Mouse (Mus musculus) gastrocnemius, postnatal 36 days (tissue): Measurements from ENCODE around the gene Stxbp2. TPM values are rescaled to one million over a fixed set of nuclear protein-coding genes. Genes with fewer than 3 reads are reported as not detected.
"Not testable (repeated sequence)": the region's sequence is repeated elsewhere in the genome, so short reads cannot be mapped to it uniquely, and the experiment has no call there.

Experiments used
- DNase-seq, 2 experiments: peaks; one replicate each; pipeline ENCODE4 v3.0.0; 2022
- intact Hi-C: fragments of 180-260 bp; cut with DNase I; formaldehyde crosslinking; loops from one replicate; pipeline ENCODE4 v1.15.1; 2025
- long read RNA-seq, 2 experiments: library from polyadenylated mRNA; stranded (forward); transcript quantifications; one replicate each; pipeline ENCODE4 v2.0.0; 2021
- total RNA-seq, 2 experiments: library from RNA; stranded (reverse); gene quantifications; 2 replicates each; pipeline ENCODE4 v1.2.3; 2021

Stxbp2 gene
- 1 to 10 TPM; 2.4 to 3.0 TPM for total RNA-seq
- long read RNA-seq, experiment 1, partial matches to known transcripts: 0 of 5 reads
- long read RNA-seq, experiment 1, other reads (novel, unspliced or antisense): 5 of 5 reads
- long read RNA-seq, experiment 2, partial matches to known transcripts: 0 of 2 reads
- long read RNA-seq, experiment 2, other reads (novel, unspliced or antisense): 2 of 2 reads

DNA sequence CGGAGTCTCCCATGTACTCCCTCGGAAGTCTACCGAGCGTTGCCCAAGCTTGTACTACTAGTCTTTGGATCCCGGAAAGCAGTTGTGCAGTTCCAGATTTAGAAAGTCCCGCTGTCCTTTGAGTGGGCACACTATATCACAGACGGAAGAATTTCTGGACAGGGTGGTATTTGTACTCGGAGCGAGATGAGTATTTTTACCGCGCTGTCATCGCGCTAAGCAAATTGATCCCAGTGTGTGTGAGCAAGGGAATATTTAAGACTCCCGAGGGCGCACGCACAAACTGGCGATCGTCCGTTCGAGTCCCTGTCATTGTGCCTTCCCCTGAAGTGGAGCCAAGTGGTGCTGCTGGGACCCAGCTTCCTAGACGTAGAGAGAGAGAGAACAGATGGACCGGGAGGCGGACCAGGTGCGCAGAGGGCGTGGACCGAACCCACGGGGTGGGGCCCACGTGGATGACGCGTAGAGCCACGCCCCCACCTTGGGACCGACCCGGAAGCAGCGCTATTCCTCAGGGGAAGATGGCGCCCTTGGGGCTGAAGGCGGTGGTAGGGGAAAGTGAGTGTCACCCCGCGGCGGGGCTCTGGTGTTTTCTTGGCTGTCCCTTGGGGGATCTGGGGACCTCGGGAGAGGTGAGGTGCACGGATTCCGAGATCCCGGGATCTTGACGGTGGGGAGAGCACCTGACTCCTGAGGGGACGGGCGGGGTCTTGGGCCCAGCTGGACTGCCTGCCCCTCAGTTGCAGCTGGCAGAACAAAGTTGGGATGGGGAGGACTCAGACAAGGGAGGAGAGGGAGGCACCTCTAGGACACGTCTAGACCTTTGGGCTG lies at the start of gene Stxbp2:
Gene Stxbp2, plus strand, starts transcription at position 309 of the 831 bp plus-strand sequence.
- no peak for DNase-seq
- intact Hi-C loops: no loop called here

DNA sequence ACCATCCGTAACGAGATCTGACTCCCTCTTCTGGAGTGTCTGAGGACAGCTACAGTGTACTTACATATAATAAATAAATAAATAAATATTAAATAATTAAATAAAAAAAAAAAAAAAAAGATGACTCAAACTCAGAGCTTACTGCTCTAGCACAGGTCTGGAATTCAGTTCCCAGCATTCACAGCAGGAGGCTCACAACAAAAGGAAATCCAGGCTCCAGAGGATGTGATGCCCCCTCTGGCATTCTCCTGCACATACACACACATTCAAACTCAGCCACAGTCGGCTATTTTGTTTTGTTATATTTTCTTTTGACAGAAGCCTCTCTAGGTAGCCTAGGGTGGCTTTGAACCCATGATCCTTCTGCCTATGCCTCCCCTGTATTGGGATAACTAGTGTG lies 48.8 kb upstream of the Stxbp2 start:
- intact Hi-C loops, DNase-seq: not testable (repeated sequence)

DNA sequence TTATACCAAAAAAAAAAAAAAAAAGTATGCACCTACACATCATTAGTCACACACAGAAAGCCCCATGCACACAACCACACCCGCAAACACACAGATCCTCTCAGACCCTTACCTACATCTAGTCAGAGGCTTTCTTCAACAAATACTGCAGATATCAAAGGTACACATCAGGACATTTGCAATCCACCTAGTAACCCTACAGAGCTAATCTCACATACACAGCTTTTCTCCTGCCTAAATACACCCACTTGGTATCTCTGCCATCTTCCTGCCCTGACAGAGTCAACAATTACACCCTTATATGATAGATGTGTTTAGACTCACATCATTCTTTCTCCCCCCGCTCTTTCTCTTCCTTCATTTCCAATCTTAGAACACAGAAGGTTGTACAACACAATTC lies 44.3 kb upstream of the Stxbp2 start:
- no peak for DNase-seq
- intact Hi-C loops: no loop called here

DNA sequence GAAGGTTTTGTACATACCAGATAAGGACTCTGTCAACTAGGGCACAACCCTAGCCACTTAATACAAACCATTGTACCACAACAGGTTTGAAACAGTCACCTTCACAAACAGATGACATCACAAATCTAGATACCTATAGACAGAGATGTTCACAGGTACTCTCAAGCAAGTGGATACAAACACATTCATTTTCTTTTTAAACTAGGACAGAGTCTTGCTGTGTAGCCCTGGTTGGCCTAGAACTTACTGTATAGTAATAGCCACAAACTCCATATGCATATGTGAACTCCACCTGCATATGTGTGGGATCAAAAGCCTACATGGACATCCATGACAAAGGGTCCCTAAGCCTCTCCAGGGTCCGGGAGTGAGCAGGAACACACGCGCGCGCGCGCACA lies 43.8 kb upstream of the Stxbp2 start, which contains the start of gene Camsap3:
Gene Camsap3, plus strand, starts transcription at position 301 of the 398 bp plus-strand sequence.
- intact Hi-C loops: no loop called here

DNA sequence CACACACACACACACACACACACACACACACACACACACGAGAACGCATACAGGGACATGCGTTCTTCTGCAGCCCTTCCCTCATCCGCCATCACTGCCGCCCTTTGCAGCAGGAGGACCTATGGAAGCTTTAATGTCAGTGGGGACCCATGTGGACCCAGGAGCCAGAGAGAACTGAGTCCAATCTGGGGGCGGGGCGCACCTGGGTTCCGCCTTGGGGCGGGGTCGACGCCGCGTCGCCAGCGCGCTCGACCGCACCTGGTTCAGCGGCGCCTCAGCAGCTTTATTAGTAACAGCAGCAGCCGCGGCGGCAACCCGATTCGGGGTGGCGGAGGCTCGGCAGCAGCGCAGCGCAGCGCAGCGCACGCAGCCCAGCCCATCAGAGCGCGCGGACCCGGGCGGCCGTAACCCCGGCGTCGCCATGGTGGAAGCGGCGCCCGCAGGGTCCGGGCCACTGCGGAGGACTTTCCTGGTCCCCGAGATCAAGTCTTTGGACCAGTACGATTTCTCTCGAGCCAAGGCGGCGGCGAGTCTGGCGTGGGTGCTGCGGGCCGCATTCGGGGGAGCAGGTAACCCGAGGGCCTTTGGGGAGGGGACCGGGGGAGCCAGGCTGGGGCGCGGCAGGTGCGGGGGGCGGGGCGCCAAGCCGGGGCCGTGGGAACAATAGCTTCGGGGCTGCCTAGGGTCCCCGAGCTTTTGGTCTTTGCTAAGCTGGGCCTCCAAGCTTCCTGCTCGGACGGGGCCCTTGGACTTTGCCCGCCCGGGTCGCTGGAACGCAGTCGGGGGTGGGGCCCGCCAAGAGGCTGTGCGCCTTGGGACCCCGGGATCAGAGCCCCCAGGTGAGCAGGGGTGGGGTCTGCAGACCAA lies 43.1 kb upstream of the Stxbp2 start:
- intact Hi-C loops: no loop called here
- DNase-seq: no peak

More for the DNA sequence above, 43.8 kb upstream of the Stxbp2 start, which contains the start of gene Camsap3:
- no peak for DNase-seq

DNA sequence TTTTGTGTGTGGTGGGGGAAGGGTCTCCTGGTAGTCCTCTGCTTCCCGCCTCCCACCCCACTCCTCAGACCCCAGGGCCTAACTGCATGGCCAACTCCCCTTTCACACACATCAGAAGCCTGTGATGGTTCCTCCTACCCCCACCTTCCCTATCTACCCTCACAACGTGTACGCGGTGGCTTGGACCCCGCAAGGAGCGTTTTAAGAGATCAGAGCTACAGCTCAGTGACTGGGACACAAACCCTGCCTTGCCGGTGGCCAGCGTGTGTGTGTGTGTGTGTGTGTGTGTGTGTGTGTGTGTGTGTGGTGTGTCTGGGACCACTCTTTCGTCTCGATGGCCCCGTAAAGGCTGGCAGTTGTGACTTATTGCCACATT lies 42.5 kb upstream of the Stxbp2 start:
- intact Hi-C loops: no loop called here
- no peak for DNase-seq

DNA sequence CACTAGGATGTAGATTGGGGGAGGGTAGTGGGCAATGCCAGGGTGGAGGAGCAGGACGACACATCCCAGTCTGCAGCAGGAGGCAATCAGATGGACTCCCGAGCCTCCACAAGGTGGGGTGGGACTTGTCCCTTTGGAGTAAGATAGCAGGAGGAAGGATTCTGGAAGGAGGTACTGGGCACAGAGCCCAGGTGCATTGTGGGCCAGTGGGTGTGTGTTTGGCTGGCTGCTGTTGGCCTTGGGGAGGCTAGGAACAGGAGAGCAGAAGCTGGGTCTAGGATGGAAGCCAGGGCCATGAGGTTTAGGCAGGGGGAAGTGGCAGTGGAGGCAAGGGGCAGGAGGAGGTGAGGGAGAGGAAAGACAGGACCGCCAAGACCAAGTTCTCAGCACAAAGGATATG lies 37.3 kb upstream of the Stxbp2 start:
- DNase-seq: no peak
- intact Hi-C loops: no loop called here

DNA sequence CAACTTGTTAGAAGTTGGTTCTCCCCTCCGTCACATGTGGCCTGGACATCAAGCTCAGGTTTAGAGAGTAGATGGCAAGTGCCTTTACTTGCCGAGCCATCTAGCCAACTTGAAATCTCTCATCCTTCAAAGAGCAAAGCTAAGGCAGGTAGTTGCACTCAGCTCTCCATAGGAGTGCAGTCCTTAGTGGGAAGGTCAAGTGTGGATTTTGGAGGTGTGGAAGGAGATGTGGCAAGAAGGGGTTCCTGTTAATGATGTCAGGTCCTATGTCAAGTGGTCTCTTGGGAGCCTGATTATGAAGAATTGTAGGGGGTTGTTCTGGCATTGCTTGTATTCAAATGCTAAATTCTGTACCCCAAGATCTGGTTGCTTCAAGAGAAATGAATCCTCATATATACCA lies 36.3 kb upstream of the Stxbp2 start:
- intact Hi-C loops: no loop called here
- no peak for DNase-seq

DNA sequence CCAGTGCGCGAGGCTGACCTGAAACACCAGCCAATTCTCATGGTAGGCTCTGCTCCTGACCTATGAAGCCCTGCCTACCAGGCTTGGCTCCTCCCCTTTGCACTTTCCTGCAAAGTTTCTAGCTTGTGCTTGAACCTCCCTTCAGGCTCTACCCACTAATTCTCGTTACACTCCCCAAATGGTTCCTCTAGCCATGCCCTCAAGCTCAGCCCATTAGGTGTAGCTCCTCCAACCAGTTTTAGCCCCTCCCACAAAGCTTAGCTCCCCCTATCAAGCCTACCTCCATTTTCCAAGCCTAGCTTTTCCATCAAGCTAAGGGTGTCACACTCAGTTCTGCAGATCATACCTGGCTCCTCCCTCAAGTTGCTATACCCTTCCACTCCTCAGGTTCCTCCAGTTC lies 32.7 kb upstream of the Stxbp2 start:
- no peak for DNase-seq
- intact Hi-C loops: no loop called here

DNA sequence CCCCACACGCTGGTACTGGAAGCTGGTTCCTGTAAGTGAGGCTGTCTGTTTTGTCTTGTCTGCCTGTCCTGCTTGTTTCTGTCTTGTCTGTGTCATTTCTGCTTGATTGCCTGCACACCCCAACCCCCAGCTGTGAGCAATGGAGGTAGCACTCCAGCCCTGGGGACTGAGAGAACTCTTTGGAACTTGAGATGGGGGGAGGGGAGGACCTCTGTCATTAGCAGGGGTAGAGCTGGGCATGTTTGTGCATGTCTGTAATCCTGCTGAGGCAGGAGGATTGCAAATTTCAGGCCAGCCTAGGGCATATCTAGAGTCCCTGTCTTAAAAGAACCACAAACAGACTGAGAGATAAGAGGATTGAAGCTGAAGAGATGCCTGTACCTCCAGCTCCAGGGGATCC lies 31.5 kb upstream of the Stxbp2 start:
- intact Hi-C loops: no loop called here
- DNase-seq: no peak

DNA sequence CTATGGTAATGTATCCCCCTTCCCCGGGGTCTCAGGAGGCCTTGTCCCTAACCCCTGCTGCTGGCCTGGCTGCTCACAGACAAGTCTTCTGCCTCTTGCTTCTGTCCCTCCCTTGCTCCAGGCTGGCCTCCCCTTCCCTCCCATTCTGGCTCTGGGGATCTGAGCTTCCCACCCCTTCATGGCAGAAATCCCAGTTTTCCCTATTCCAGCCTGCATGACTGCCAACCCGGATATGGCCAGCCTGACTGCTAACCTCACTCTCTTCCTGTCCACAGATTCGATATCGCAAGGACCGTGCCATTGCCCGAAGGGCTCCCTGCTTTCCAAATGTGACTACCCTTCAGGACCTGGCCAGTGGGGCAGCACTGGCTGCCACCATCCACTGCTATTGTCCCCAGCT lies 30.4 kb upstream of the Stxbp2 start:
- intact Hi-C loops: no loop called here
- peak; percentile 39 to 54 for DNase-seq

DNA sequence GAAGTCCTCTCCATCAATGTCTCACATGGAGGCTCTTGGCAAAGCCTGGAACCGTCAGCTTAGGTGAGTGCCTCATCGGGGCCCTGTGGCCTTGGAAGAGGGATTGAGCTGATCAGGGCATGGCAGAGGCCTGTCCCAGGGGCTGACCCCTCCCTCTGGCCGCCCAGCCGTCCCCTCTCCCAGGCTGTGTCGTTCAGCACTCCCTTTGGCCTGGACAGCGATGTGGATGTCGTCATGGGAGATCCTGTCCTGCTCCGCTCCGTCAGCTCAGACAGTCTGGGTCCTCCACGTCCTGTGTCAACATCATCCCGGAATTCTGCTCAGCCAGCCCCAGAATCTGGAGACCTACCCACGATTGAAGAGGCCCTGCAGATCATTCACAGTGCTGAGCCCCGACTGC lies 27.3 kb upstream of the Stxbp2 start:
- no peak for DNase-seq
- intact Hi-C loops: no loop called here

DNA sequence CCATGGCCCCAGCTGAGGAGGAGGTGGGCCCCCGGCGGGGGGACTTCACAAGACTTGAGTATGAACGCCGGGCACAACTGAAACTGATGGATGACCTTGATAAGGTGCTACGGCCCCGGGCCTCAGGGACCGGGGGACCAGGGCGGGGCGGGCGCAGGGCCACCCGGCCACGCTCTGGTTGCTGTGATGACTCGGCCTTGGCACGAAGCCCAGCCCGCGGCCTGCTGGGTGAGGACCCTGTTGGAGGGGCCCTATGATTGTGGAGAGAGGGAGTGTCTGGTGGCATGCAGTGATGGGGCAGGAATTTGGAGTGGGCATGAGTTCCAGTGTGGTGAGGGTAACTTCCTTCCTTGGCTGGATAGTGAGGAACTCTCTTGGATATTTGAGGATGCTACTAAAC lies 24.2 kb upstream of the Stxbp2 start:
- intact Hi-C loops: no loop called here
- DNase-seq: no peak

DNA sequence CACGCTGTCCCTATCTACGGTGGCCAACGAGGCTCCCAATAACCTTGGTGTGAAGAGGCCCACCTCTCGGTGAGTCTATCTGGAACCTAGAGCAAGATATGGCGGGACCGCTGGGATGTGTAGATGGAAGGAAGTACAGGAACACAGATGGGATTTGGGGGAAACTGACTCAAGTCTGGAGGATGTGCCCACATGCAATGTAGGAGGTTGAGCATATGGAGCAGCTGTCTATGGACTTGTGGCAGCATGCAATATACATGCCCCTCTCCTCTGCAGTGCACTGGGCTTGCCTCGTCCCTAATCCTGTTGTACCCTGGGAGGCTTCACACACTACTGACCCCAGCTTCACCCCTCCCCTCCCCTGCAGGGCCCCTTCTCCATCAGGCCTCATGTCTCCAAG lies 22.9 kb upstream of the Stxbp2 start:
- intact Hi-C loops: no loop called here
- no peak for DNase-seq

DNA sequence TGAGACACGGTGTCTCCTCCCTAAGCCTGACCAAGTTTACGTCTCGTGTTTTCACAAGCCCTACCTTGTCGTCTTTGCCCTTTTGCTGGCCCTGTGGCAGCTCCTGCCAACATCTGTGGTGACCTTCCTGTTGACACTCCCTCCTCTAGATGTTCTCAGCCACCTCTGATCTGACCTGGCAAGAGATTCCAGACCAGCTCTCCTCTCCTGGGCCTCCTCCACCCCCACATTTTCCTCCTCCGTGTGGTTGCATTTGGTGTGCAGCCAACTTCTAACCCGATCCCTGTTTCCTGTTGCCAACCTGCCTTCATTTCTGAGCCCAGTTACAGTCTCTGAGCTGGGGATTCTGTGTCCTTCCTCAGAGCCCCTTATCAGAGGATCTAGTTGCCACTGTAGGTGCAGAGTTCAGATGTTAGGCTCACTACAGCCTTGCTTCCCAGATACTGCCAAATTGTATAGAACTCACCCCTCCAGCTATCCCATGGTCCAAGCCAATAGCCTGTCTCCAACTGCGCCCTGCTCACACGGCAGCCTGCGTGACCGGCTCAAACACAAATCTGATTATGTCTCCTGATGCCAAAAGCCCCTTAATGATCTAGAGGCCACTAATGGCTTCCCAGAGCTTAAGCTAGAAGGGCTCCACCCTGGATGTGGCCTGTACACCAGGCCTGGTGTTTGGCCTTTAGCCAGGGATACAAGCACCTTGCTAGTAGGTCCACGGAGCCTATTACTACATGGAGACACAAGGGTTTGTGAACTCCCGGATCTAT lies 21.5 kb upstream of the Stxbp2 start:
- intact Hi-C loops: no loop called here
- no peak for DNase-seq

DNA sequence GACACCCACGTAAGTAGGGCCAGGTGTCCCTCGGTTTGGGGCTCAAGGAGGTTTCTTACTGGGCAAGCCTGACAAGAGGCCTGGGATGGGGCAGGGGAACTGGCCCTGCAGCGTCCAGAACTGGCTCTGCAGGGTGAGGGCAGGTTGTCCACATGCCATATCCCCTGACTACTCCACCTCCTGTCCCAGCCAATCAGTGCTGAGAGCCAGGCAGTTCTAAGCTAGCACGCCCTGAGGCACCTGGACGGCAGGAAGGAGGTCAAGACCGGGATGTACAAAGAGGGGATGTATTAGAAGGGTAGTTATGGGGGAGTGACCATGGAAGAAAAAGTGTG lies 21.0 kb upstream of the Stxbp2 start:
- intact Hi-C loops: no loop called here
- DNase-seq: no peak

DNA sequence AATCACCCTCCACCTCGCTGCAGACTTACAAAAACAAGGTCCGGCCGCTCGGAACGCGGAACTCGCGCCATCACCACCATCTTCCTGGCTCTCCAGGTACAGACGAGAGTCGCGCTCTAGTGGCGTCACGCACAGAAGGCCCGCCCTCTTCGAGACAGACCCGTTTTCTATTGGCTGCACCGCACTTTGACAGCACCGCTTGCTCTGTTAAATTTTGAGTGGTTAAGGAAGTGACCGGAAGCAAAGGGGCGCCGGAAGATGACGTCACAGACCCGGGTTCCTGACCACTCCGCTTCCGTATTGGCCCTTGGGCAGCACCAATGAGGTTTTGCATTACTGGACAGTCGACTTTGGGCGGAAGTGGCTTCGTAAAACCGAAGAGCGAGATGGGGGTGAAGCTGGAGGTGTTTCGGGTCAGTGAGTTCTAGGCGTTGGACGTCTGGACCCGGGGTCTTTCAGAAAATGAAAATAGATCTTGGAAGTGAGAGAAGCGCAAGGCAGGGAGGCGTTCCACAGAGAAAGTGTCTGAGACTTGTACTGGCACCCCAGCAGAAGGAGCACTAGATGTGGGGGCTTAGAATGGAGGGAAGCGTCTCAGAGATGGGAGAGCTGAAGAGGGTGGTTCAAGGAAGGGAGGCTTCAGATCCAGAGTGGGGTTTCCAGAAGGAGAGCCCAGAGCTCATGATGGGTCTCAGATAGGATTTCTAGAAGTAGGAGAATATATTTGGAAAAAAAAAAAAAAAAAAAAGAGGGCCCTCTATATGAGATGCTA lies 9.4 kb upstream of the Stxbp2 start, which contains the start of the genes Xab2 and Pet100:
Gene Xab2, minus strand, starts transcription at position 118 of the 772 bp plus-strand sequence.
Gene Pet100, plus strand, starts transcription at position 350 of the 772 bp plus-strand sequence.
- intact Hi-C loops: no loop called here

DNA sequence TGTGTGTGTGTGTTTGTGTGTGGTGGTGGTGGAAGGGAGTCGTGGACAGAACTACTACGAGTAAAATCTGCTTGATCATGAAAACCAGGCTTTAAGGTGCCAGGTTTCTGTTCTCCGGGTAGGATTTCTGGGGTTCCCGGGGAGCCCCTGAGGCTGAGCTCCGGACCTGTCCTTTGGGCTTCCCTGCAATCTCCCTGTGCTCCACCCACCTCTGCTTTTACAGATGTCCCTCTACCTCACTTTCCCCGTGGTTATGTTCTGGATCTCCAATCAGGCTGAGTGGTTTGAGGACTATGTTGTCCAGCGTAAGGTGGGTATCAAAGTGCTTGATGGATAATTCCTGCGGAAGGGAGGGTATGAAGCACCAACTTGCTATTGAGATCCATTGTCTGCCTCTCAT lies 8.6 kb upstream of the Stxbp2 start:
- no peak for DNase-seq
- intact Hi-C loops: no loop called here

More for the DNA sequence above, 9.4 kb upstream of the Stxbp2 start, which contains the start of the genes Xab2 and Pet100:
- DNase-seq: peak; percentile 97

DNA sequence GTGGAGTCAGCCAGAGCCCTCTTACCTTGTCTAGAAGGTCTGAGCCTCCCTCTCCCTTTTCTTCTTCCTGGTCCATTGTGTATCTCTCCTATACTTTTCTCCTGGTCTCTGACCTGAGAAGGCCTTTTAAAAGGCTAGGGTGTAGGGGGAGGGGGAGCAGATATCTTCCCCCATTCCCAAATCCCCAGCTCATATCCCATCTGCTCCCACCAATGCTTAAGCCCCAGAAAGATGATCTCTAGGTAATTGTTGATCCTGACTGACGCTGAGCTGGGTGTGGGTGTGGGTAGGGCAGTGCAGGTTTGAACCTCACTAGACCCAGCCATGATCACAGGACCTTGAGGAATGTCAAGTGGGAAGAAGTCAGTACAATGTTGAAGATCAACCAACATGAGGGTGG lies 5.3 kb upstream of the Stxbp2 start, which contains the start of gene Pcp2:
Gene Pcp2, minus strand, starts transcription at position 101 of the 400 bp plus-strand sequence.
- intact Hi-C loops: loop anchor here (5.0 kb wide), 1 partner anchor 47 kb away; the partner anchor contains the start of gene Fcor
- no peak for DNase-seq
